Mouse (Mus musculus) cerebellum, postnatal 14 days (tissue): ENCODE results near the gene Lrrc72.
"Not testable (repeated sequence)": the region's sequence is repeated elsewhere in the genome, so short reads cannot be mapped to it uniquely, and the experiment has no call there.

ENCODE experiments used
- DNase-seq, 2 experiments: peaks; one replicate each; pipeline ENCODE4 v3.0.0; 2021; ENCODE audit warnings: mixed read lengths in 2 of 2

Gene Lrrc72

DNA sequence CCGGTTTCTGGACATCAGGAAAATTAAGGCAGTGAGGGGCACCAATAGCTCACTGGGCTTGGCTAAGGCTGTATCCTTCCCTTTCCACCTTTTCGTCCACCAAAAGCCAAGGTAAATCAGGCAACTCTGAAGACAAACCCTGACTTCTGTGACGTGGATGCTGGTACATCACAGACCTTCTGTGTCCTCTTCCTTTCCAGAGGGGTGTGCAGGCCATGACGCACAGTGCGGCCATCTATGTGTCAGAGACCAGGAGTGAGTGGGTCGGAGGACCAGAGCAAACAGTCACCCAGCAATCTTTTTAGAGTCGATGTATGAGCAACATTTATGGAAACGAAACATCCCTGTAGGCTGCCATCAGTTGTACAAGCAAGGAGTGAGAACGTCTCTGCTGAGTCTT, at the start of gene Lrrc72:
Gene Lrrc72 (minus strand): TSS at position 101 of the 400 bp plus-strand sequence.
- no peak for DNase-seq

GRCm38 (mm10) chr12:36302326-36302725, 49.1 kb upstream of the Lrrc72 start:
- peak; percentile 69 to 73 for DNase-seq

DNA sequence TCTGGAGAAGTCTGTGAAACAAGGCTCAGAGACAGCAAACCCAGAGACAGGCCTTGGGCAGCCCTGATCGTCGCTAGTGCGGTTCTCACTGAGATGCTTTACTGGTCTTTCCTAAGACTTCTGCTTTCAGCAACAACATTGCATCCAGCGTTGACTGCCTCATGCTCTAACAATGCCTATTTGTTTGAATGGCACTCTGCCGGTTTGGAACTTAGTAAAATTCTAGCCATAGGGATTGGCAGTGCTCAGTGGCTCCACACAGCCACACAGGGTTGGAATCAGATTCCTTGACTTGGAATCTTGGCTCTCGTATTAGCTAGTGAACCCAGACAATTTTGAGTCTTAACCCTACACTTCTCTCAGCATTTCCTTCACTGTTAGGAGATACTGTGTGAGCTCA, 38.1 kb upstream of the Lrrc72 start:
- DNase-seq = peak in 1 of 2 experiments; percentile 28

- DNase-seq = no peak
These were observed 37.3 kb upstream of the Lrrc72 start for GRCm38 (mm10) chr12:36290465-36290864.

DNA sequence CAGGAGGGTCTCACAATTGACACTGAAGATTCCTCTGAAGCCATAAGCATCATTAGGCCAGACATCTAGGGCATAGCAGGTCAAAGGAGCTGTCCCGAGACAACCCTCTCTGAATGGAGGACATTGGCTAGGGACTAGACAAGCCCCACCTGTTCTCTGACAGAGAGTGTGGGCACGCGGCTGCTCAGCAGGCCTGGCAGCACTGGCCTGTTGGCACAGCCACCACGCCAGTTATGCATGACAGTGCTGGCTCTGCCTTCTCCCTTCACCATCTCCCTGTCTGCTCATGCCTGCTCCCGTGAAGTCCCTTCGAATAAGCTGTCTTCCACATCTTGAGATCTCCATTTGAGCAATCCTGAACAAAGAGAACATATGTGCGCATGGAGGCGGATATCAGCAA, 36.4 kb upstream of the Lrrc72 start:
- peak; percentile 91 to 95 for DNase-seq

- peak in 1 of 2 experiments; percentile 19 for DNase-seq
These were observed 21.6 kb upstream of the Lrrc72 start for GRCm38 (mm10) chr12:36274823-36275222.

DNA sequence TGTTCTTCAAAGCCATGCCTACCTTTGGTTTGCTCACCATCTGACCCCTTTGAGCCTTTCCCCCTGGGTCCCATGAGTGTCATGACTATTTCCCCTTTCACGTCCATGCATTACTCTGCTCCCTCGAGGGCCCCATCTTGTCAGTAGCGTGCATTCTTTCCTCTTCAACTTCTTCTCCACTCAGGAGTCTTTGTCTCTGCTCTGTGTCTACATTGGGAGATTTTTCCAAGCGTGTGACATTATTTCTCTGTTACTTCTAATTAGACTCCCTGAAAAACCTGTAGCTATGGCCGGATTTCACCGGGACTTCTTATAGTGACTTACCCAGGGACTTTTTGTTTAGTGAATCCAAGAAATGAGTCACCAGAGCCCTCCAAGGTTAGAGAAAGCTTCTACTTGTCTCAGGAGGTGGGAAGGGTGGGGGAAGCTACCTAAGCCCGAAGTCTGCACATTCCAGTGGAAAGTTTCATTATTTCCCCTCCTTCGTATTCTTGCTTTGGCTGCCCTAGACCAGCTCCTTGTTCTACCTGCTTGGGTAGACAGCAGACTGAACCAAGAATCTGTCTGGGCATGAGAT, 14.6 kb upstream of the Lrrc72 start:
- DNase-seq = no peak

GRCm38 (mm10) chr12:36262116-36262721, 9.0 kb upstream of the Lrrc72 start:
- no peak for DNase-seq

DNA sequence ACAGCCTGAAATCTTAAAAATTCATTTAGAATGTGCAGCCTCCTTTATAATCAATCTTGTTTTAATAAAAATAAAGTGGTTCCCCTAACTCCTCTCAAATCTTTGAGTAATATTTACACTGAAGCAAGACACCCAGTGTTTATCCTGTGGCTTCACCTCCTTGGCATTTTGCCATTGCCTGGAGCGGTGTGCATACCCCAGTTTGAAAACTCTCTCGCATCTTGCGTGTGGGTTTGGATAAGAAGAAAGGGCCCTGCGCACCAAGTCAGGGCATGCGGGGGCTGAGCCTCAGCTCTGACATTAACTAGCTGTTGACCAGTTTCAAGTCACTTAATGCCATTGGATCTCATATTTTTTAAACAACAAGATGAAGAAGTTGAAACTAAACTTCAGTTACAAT, 2.2 kb upstream of the Lrrc72 start:
- peak; percentile 12 to 20 for DNase-seq

GRCm38 (mm10) chr12:36241171-36241570, 12.0 kb downstream of the Lrrc72 start:
- DNase-seq = no peak

GRCm38 (mm10) chr12:36231386-36231785, 21.8 kb downstream of the Lrrc72 start:
- DNase-seq = no peak

DNA sequence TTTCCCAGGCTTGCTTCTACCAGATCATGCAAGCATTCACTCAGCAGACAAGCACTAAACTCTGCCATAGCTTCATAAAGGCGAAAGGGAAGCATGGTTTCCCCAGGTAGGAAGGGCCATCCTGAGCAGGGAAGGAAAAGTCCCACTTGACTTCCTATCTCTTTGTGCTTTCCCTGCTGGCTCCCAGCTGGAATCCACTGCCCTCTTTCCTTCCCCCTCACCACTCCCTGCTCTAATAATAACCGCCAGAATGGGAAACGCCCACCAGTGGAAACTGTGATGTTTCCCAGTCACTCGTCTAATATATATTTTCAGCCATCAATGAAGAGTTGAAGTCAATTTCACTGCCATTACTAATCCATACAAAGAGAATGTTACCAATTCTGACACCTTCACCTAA, 28.8 kb downstream of the Lrrc72 start:
- no peak for DNase-seq

DNA sequence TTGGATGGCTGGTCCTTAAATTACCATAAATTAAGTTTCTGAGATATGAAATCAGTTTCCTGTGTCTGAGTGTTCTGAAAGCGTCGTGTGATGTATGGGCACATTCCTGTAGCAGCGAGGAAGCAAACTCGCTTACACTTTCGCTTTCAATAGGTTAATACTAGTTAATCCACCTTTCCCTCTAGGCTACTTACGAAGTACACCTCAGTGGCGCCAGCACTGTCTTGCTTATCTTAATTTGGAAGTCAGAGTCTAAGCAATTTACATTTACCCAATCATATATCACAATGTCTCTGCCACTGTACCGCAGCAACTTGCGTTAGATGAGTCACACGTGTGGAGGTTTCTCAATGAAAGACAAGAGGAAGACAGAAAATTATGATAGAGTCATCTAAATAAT, 36.3 kb downstream of the Lrrc72 start:
- no peak for DNase-seq

- DNase-seq = no peak
These were observed 37.0 kb downstream of the Lrrc72 start for GRCm38 (mm10) chr12:36216230-36216629.

- DNase-seq = peak; percentile 59 to 61
These were observed 38.1 kb downstream of the Lrrc72 start for GRCm38 (mm10) chr12:36215149-36215480.

GRCm38 (mm10) chr12:36214389-36215148, 38.6 kb downstream of the Lrrc72 start:
- DNase-seq = no peak

GRCm38 (mm10) chr12:36210096-36210495, 43.1 kb downstream of the Lrrc72 start:
- DNase-seq = peak; percentile 32 to 47

DNA sequence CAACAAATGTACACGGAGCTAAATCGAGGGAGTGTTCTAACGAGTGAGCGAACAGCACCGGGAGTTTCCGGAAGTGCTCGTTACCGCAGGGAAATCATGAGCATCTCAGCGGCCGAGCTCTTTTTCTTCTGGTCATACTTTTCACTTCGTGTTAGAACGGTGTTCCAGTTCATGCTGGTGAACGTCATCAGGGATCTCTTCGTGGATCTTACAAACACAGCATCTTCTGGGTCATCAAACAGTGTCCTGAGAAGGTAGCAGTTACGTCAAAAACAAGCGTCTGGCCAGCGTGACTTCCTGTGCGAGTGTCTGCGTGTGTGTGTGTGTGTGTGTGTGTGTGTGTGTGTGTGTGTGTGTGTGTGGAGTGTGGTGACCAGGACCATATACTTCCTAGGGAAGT, 44.7 kb downstream of the Lrrc72 start:
- DNase-seq = peak; percentile 14 to 25

DNA sequence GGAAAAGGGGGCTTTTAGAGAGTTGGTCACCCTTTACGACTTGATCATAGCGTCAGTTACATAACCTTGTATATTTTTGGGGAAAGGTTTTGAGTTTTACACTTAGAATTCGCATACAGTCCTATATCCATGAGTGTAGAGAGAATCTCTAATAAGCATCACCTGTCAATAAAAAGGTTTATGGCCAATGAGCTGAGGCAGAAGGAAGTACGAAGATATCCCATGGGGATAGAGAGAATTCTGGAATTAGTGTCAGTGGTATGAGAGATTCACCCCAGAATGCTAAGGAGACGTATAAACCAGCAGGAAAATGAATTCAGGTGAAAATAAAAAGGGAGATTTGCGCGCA, 45.4 kb downstream of the Lrrc72 start:
- DNase-seq = no peak

DNA sequence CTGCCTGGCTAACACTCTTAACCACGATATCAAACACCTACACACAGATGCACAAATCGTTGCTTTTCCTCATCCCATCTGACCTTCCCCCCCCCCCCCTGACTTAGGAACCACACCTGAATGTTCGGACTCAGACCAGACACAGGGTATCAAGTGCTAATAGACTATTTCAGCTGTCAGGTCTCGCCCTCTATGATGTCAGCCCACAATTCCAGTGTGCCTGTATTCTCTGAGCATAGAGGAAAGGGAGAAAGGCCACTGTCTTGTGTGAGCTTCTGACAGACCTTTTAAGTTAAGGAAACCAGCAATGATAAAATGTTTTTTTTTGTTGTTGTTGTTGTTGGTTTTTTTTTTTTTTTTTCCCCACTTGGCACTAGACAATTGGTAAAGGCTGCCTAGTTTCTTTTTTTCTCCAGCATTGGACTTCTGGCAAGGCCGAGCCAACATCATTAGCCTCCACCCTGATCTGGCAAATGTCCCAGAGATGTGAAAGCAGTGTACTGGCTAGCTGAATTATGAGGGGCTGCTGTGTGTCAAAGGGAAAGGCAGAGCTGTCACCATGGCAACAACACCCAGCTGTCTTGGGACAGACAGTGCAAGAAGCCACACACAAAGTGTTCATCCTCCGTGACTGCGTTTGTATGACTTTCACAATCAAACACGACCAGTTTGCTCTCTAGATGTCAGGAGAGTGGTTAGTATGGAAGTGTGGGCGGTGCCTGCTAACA, 46.0 kb downstream of the Lrrc72 start:
- peak; percentile 52 to 61 for DNase-seq

DNA sequence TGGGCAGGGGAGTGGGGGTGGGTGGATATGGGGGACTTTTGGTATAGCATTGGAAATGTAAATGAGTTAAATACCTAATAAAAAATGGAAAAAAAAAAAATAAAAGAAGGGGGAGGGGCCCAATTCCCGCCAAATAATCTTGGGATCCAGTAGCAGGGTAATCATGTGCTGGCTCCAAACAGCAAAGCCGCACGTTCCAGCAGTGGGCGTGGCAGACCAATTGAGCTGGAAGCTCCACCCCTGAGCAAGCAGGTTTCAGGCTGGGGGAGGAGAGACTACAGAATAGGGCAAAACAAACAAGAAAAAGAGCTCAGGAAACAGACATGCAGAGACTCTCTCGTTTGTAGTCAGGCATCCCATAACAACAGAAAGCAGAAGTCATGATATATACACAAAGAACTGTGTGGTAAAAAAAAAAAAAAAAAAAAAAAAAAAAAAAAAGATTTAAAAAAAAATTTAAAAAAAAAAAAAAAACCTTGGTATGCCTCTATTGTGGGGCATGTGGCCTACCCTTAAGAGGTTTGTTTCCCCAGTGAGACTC, 47.5 kb downstream of the Lrrc72 start:
- not testable (repeated sequence) for DNase-seq

- DNase-seq = no peak
These were observed 58.2 kb downstream of the Lrrc72 start for GRCm38 (mm10) chr12:36194976-36195375.

GRCm38 (mm10) chr12:36190343-36190742, 62.9 kb downstream of the Lrrc72 start:
- DNase-seq = no peak
